Mouse (Mus musculus): Measurements from ENCODE around the gene Ctps.
A peak's percentile ranks its signal among the peaks of the same experiment; 100 is the strongest.
"Not testable (repeated sequence)": the region's sequence is repeated elsewhere in the genome, so short reads cannot be mapped to it uniquely, and the experiment has no call there.

Ctps gene

GRCm38 (mm10) chr4:120569486-120570437, at the start of gene Ctps:
Gene Ctps, minus strand, starts transcription at chr4:120570276.
- peak; percentile 93 to 94 for DNase-seq

- peak; percentile 54 to 63 for DNase-seq
Observed at GRCm38 (mm10) chr4:120616199-120617025, 46.3 kb upstream of the Ctps start.

GRCm38 (mm10) chr4:120615528-120616081, 45.5 kb upstream of the Ctps start:
- DNase-seq: peak; percentile 54 to 58

- DNase-seq: peak in 1 of 2 experiments; percentile 44
Observed at GRCm38 (mm10) chr4:120614644-120615043, 44.6 kb upstream of the Ctps start.

GRCm38 (mm10) chr4:120613691-120614329, 43.7 kb upstream of the Ctps start:
- peak; percentile 85 to 90 for DNase-seq

- peak; percentile 52 to 57 for DNase-seq
Observed at GRCm38 (mm10) chr4:120612304-120613080, 42.4 kb upstream of the Ctps start.

GRCm38 (mm10) chr4:120611005-120611404, 40.9 kb upstream of the Ctps start:
- no peak for DNase-seq

GRCm38 (mm10) chr4:120606941-120607340, 36.9 kb upstream of the Ctps start:
- no peak for DNase-seq

- no peak for DNase-seq
Observed at GRCm38 (mm10) chr4:120602669-120603068, 32.6 kb upstream of the Ctps start.

GRCm38 (mm10) chr4:120601774-120602173, 31.7 kb upstream of the Ctps start:
- DNase-seq: no peak

- no peak for DNase-seq
Observed at GRCm38 (mm10) chr4:120598922-120599321, 28.8 kb upstream of the Ctps start.

- not testable (repeated sequence) for DNase-seq
Observed at GRCm38 (mm10) chr4:120596210-120596609, 26.1 kb upstream of the Ctps start.

- no peak for DNase-seq
Observed at GRCm38 (mm10) chr4:120590973-120591372, 20.9 kb upstream of the Ctps start.

GRCm38 (mm10) chr4:120589815-120590422, 19.8 kb upstream of the Ctps start:
- DNase-seq: peak; percentile 73 to 79

- DNase-seq: no peak
Observed at GRCm38 (mm10) chr4:120589070-120589469, 19.0 kb upstream of the Ctps start.

- DNase-seq: no peak
Observed at GRCm38 (mm10) chr4:120588445-120588844, 18.4 kb upstream of the Ctps start, which contains the start of gene Gm8439. Gene Gm8439, plus strand, starts transcription at chr4:120588745.

GRCm38 (mm10) chr4:120586986-120587385, 16.9 kb upstream of the Ctps start:
- DNase-seq: no peak

- no peak for DNase-seq
Observed at GRCm38 (mm10) chr4:120581711-120582110, 11.6 kb upstream of the Ctps start.

- no peak for DNase-seq
Observed at GRCm38 (mm10) chr4:120580894-120581293, 10.8 kb upstream of the Ctps start.

GRCm38 (mm10) chr4:120571691-120572090, 1.6 kb upstream of the Ctps start:
- no peak for DNase-seq

- no peak for DNase-seq
Observed at GRCm38 (mm10) chr4:120571070-120571464, 991 bp upstream of the Ctps start.
